10 mouse cellular contexts compared by ENCODE assay signal in genomic region chrX:102081076-102081475, GRCm38 (mm10). TPM values are rescaled to one million over a fixed set of nuclear protein-coding genes. Genes with fewer than 3 reads are reported as not detected.
DNase-seq lines count a peak whose midpoint lies in the region; ATAC-seq and TF ChIP-seq lines count a peak whose summit lies in the region.
"Had no signal": no experiment of that assay in that cellular context is flagged by ENCODE, and none has a peak within 500 bp of the region (broad histone marks: within the 10 kb centered on the region; RNA-seq: fewer than 3 reads in every experiment).

No protein-coding gene starts in this region.

- H3K9me3 ChIP-seq in embryonic facial prominence, embryonic 12.5 days: no peaks in the 10 kb centered on the region
- H3K9me3 ChIP-seq in forebrain, embryonic 14.5 days (replicated peaks; ENCODE audit: control insufficient read depth, low read length): no peaks in the 10 kb centered on the region
- no peaks in the 10 kb centered on the region for H3K9me3 ChIP-seq in hindbrain, postnatal 0 days (ENCODE audit: low read length)
- no peaks in the 10 kb centered on the region for H3K9me3 ChIP-seq in midbrain, embryonic 16.5 days (replicated peaks; ENCODE audit: control insufficient read depth, low read length, poor library complexity, severe bottlenecking)

- H3K36me3 ChIP-seq in embryonic facial prominence, embryonic 12.5 days: no peaks in the 10 kb centered on the region
- H3K36me3 ChIP-seq in forebrain, embryonic 14.5 days (ENCODE audit: control insufficient read depth, insufficient read depth, low read length): no peaks in the 10 kb centered on the region
- no peaks in the 10 kb centered on the region for H3K36me3 ChIP-seq in hindbrain, postnatal 0 days (ENCODE audit: insufficient read depth, low read length)
- H3K36me3 ChIP-seq in midbrain, embryonic 16.5 days (ENCODE audit: control insufficient read depth, insufficient read depth, low read length): no peaks in the 10 kb centered on the region

- H3K27ac ChIP-seq in embryonic facial prominence, embryonic 12.5 days: 0 out of 2 replicates have a peak overlapping the region, but pooled peaks have one; percentile 57
- H3K27ac ChIP-seq in forebrain, embryonic 14.5 days (ENCODE audit: low read depth, low read length): peak overlapping the region; percentile 95
- H3K27ac ChIP-seq in hindbrain, postnatal 0 days: peak overlapping the region; percentile 81; the same call in 1 of the 2 replicates
- peak overlapping the region; percentile 81 for H3K27ac ChIP-seq in midbrain, embryonic 16.5 days (ENCODE audit: low read length)
- no peak overlapping the region for H3K27ac ChIP-seq in left cerebral cortex, adult 2 months

- WGBS in embryonic facial prominence, embryonic 12.5 days: 51% methylated on average over 10 of the region's 10 CpGs
- 45% methylated on average over 10 of the region's 10 CpGs for WGBS in forebrain, embryonic 14.5 days
- WGBS in hindbrain, postnatal 0 days: 45% methylated on average over 10 of the region's 10 CpGs
- 40% methylated on average over 10 of the region's 10 CpGs for WGBS in midbrain, embryonic 16.5 days

- H3K9ac ChIP-seq in embryonic facial prominence, embryonic 12.5 days: no peak overlapping the region
- no peak overlapping the region for H3K9ac ChIP-seq in forebrain, embryonic 14.5 days (ENCODE audit: low read length)
- no peak overlapping the region for H3K9ac ChIP-seq in hindbrain, postnatal 0 days (replicated peaks; ENCODE audit: low read length)
- H3K9ac ChIP-seq in midbrain, embryonic 16.5 days (ENCODE audit: low read depth, low read length): no peak overlapping the region

- intact Hi-C loops in left cerebral cortex, adult 2 months (cut with DNase I): no loop called here

- H3K4me1 ChIP-seq in embryonic facial prominence, embryonic 12.5 days: no peaks in the 10 kb centered on the region
- H3K4me1 ChIP-seq in forebrain, embryonic 14.5 days (ENCODE audit: control insufficient read depth, insufficient read depth, low read length): peaks cover 15% of the 10 kb centered on the region
- H3K4me1 ChIP-seq in hindbrain, postnatal 0 days (ENCODE audit: insufficient read depth, low read length): no peaks in the 10 kb centered on the region
- H3K4me1 ChIP-seq in midbrain, embryonic 16.5 days (ENCODE audit: control insufficient read depth, insufficient read depth, low read length): peaks cover 14% of the 10 kb centered on the region

- no peak for ATAC-seq in embryonic facial prominence, embryonic 12.5 days (ENCODE audit: insufficient number of reproducible peaks, insufficient read depth, low FRiP score, low TSS enrichment)
- ATAC-seq in forebrain, embryonic 14.5 days: 0 out of 2 replicates have a peak, but pooled peaks have one; percentile 22
- peak; percentile 50; the same call in 1 of the 2 replicates for ATAC-seq in hindbrain, postnatal 0 days
- peak; percentile 19; the same call in 1 of the 2 replicates for ATAC-seq in midbrain, embryonic 16.5 days
- ATAC-seq: intestine, postnatal 0 days had no signal

- H3K27me3 ChIP-seq in embryonic facial prominence, embryonic 12.5 days: 0 out of 2 replicates have a peak, but pooled peaks cover 14% of the 10 kb centered on the region
- H3K27me3 ChIP-seq in forebrain, embryonic 14.5 days (replicated peaks; ENCODE audit: control insufficient read depth, insufficient read depth, low read length): no peaks in the 10 kb centered on the region
- no peaks in the 10 kb centered on the region for H3K27me3 ChIP-seq in hindbrain, postnatal 0 days (ENCODE audit: insufficient read depth, low read length)
- H3K27me3 ChIP-seq in midbrain, embryonic 16.5 days (ENCODE audit: control insufficient read depth, insufficient read depth, low read depth, low read length): no peaks in the 10 kb centered on the region

- no peak overlapping the region for H3K4me3 ChIP-seq in embryonic facial prominence, embryonic 12.5 days
- H3K4me3 ChIP-seq in forebrain, embryonic 14.5 days (ENCODE audit: low read depth, low read length): no peak overlapping the region
- H3K4me3 ChIP-seq in hindbrain, postnatal 0 days (ENCODE audit: low read length): no peak overlapping the region
- H3K4me3 ChIP-seq in midbrain, embryonic 16.5 days (ENCODE audit: low read depth, low read length): no peak overlapping the region
- H3K4me3 ChIP-seq in left cerebral cortex, adult 2 months: no peak overlapping the region

- no peak for TF ChIP-seq CTCF in hindbrain, postnatal 0 days (IDR thresholded peaks at IDR 0.05; ENCODE audit: low read depth)
- TF ChIP-seq CTCF in left cerebral cortex, adult 2 months (IDR thresholded peaks at IDR 0.05): no peak

- H3K4me2 ChIP-seq in embryonic facial prominence, embryonic 12.5 days (replicated peaks): no peak overlapping the region
- H3K4me2 ChIP-seq in forebrain, embryonic 14.5 days (ENCODE audit: low read length): no peak overlapping the region; the same call in 1 of the 2 replicates
- no peak overlapping the region for H3K4me2 ChIP-seq in hindbrain, postnatal 0 days (ENCODE audit: low read depth, low read length)
- H3K4me2 ChIP-seq in midbrain, embryonic 16.5 days (ENCODE audit: low read length): peak overlapping the region; percentile 24

- no peak for DNase-seq in forebrain, embryonic 14.5 days (ENCODE audit: low spot score)
- DNase-seq in hindbrain, postnatal 0 days (ENCODE audit: low spot score): peak; percentile 41
- no peak for DNase-seq in MN1 (ENCODE audit: low spot score)
- DNase-seq in yolk sac, embryonic 10.5 days (ENCODE audit: low spot score): no peak
- no peak for DNase-seq in left cerebral cortex, adult 2 months (ENCODE audit: extremely low spot score in 1 of 2, low spot score in 2 of 2)
- DNase-seq: kidney, postnatal 4 days; lung, postnatal 4 days had no signal

RNA-seq across cellular contexts. Expression of gene Rtl5, which starts 10.0 kb away (rescaled TPM):
- polyA plus RNA-seq in embryonic facial prominence, embryonic 12.5 days (2016; fragmentation: Nextera tagmentation; extraction: Ambion mirVana): 2.6 and 2.7 TPM in 2 replicates
- polyA plus RNA-seq in forebrain, embryonic 14.5 days (2014; fragmentation: Nextera tagmentation; extraction: Ambion mirVana): 9.6 and 11.0 TPM in 2 replicates
- total RNA-seq in hindbrain, postnatal 0 days (2014; rRNA removed): 23.7 and 33.8 TPM in 2 replicates
- polyA plus RNA-seq in hindbrain, postnatal 0 days (2015; fragmentation: Nextera tagmentation; extraction: Ambion mirVana): 3.6 and 4.8 TPM in 2 replicates
- polyA plus RNA-seq in midbrain, embryonic 16.5 days (2015; fragmentation: Nextera tagmentation; extraction: Ambion mirVana): 9.7 and 13.5 TPM in 2 replicates
- total RNA-seq in left cerebral cortex, adult 2 months (2021): 10 to 100 TPM; 20.2 to 25.7 TPM

RNA-seq across cellular contexts. Expression of gene Pin4, which starts 38.2 kb away (rescaled TPM):
- polyA plus RNA-seq in embryonic facial prominence, embryonic 12.5 days (2016; fragmentation: Nextera tagmentation; extraction: Ambion mirVana): 73.9 and 77.7 TPM in 2 replicates
- 59.3 and 79.6 TPM in 2 replicates for polyA plus RNA-seq in forebrain, embryonic 14.5 days (2014; fragmentation: Nextera tagmentation; extraction: Ambion mirVana)
- 2.2 and 5.3 TPM in 2 replicates for total RNA-seq in hindbrain, postnatal 0 days (2014; rRNA removed)
- polyA plus RNA-seq in hindbrain, postnatal 0 days (2015; fragmentation: Nextera tagmentation; extraction: Ambion mirVana): 50.1 and 57.6 TPM in 2 replicates
- 44.8 and 55.2 TPM in 2 replicates for polyA plus RNA-seq in midbrain, embryonic 16.5 days (2015; fragmentation: Nextera tagmentation; extraction: Ambion mirVana)
- total RNA-seq in left cerebral cortex, adult 2 months (2021): 10 to 100 TPM; 28.2 to 29.9 TPM
